Mouse (Mus musculus) embryo, embryonic 10.5 days (tissue): ENCODE measurements around the gene Abhd4.

Source experiments
- DNase-seq: peaks from one replicate; pipeline ENCODE4 v3.0.0-alpha.2; 2015; ENCODE audit warnings: low spot score

Abhd4 gene

DNA sequence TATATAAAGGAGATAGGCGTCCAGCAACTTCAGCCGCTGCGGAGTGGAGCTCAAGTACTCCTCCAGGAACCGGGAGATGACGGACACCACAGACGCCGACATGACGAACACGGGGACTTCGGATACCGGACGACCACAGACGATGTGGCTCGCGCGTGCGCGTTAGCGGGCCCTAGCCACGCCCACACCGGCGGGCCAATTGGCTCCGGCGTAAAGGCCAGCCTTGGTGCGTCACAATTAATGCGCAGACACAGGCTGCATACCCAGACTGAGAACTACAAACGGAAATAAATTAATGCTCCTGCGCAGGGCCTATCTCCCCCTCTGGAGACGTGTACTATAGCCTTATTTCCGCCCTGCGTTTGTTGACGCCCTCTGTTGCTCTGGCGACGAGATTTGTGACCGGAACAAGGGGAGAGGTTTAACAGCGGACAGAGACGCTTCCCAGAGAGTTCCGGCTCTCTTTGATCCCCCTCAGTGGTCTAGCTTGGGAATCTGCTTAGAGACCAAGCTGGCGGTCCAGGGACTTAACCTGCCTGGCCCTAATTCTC, at the start of gene Abhd4, which contains the start of gene Dad1:
TSS of gene Abhd4 (plus strand) at position 448 of the 551 bp plus-strand sequence.
TSS of gene Dad1 (minus strand) at position 364 of the 551 bp plus-strand sequence.
- peak; percentile 98 for DNase-seq

DNA sequence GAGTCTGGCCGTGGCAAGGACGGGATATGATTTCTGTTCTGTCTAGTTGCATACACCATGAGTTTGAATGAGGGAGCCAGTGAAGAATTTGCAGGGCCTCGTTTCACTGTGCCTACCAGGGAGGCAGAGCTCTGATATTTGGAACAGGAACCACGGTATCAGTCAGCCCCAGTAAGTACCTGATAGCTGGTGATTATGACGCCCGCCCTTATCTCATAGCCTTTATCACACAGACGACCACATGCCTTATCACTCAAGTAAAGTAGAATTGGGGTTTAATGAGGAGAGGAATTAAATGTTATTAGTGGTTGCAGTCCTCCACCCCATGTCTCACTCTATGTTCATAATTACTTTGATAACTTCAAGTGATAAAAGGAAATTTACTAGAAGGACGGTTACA, 49.7 kb upstream of the Abhd4 start:
- no peak for DNase-seq

DNA sequence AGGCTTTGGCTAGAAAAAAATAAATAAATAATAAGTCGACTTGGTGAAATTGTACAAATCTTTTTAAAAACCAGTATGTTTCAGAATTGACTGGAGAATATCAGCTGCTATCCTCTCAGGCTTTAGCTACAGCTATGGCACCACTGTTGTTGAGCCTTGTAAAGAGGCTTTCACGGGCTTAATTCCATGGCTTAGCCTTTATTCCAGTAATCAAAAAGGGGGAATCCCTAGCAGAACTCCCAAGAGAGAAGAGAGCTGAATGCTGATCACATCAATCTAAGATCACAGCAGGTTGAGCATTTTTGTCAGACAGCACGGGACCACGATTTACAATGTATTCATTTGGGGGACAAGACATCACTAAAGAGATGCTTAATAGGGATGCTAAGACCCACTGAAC, 49.2 kb upstream of the Abhd4 start:
- no peak for DNase-seq

DNA sequence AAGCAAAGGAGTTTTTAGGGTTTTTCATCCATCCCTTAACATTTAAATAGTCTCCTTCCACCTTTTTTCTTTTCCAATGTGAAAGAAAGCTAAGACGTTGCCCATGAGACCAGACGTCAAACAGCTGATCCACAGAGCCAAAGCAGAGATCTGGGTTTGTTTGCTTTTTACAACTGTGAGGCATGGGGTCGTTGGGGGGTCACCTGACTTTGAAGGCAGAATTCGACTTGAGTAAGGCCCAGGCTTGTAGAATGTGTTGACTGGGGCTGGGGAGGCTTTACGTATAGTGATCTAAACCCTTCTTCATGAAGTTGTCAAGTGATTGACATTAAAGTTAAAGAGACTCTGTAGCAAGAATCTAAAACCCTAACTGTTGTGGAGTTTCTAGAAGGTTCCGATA, 48.1 kb upstream of the Abhd4 start:
- DNase-seq = no peak

DNA sequence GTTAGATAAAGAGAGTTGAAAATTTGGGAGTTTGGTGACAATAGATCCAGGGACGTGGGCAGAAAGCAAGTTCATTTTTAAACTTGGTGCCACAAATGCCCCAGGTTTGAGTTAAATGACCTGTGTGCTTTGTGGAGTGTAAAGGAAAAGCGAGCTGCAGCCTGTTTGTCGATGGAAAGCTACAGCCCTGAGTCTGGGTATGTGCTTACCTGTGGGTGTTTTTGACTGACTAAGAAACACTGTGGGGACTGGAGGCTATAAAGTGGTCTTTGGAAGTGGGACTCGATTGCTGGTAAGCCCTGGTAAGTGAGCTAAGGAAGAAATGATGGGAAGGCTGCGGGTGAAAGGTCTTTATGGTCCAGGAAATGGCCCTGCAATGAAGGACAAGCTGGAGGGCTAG, 47.7 kb upstream of the Abhd4 start:
- DNase-seq = no peak

DNA sequence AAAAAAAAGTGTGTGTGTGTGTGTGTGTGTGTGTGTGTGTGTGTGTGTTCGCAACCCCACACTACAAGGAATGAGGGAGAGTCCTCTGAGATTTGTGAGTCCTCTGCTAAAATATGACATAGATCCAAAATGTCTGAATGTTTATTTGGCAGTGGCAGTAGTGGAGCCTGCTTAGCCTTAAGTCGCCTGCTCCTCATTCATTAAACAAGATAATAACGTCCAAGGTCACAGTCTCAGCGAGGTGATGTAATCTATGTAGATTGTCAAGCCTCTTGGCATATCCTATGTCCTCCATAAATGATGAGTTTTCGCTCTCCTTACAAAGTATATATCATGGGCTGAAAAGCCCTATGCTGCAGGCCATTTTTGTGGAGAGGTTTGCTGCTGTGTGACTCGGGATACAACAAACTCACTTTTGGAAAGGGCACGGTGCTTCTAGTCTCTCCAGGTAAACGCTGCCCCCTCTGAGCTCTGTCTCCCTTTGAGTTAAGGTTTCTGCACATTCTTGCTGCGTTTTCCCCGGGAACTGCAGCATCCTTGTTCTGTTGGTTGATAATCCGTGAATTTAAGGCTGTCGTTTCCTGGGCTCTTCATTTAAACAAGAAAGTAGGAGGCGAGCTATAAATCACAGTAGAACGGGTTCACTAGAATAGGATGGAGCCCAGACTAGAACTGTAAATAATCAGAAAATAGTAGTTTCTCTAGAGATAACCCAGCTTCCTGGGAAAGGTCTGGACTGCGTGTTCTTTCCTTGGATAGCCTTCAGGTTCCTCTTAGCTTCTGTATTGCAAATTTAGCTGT, 47.0 kb upstream of the Abhd4 start:
- no peak for DNase-seq

DNA sequence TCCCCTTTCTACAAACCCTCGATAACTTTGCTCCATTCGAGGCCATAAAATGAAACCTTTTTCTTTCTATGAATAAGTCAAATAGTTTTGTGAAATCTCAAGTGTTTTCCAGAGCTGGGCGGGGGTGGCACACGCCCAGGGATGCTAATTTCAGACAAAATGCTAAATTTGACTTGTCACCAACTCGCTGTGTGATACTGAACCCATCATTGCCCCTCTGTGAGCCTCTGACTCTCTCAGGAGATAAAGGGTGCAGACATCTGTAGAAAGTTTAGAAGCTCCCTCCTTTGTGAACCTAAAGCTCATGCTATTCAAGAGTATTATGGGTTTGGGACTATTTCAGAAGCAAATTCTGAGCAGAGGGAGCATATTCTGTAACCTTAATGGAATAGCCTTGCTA, 46.1 kb upstream of the Abhd4 start:
- DNase-seq = no peak

DNA sequence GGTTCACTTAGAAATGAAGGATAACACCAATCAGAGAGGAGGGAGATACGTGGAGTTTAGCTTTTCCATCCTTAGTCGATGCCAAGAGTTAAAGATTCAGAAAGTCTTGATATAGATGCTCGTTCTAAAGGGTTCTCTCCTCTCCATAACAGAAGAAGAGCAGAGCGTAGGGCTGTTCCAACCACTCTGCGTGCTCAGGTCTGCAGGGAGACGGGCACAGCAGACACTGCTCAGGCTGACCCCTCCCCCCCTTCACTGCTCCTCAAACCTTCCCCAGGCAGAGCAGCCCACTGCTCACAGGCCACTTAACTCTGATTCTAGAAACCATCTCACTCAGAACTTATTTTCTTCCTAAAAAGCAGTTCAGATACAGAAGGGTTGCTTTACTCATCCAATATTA, 45.2 kb upstream of the Abhd4 start:
- DNase-seq = no peak

DNA sequence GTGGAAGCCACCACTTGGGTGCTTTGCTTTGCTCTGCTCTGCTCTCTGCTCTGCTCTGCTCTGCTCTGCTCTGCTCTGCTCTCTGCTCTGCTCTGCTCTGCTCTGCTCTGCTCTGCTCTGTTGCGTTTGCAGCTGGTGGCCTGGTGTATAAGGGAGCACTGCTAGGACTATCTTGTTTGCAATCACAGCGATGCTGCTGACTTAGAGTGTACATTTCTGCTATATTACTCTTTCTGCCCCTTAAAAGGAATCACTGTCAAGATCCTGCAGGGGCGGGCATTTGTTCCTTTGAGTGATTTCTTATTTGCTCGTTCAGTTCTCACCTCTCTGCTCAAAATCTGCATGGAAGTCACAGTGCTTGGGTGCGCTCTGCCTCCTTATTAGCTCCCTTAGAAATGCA, 44.1 kb upstream of the Abhd4 start:
- DNase-seq = no peak

DNA sequence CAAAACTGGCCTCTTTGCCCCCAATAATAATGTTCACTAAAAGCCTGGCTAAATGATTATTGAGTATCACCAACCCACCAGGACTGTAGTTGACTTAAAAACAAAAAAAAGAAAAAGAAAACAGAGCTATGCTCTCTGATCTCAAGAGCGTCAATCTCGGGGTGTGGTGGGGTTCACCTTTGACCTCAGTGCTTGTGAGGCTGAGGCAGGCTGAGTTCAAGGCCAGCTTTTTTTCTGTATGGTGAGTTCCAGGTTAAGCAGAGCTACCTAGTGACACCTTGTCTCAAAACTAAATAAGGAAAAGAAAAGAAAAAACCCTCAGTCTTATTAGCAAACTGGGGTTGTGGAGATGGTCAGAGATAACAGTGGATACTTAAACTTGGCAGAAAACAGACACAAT, 43.6 kb upstream of the Abhd4 start:
- no peak for DNase-seq

DNA sequence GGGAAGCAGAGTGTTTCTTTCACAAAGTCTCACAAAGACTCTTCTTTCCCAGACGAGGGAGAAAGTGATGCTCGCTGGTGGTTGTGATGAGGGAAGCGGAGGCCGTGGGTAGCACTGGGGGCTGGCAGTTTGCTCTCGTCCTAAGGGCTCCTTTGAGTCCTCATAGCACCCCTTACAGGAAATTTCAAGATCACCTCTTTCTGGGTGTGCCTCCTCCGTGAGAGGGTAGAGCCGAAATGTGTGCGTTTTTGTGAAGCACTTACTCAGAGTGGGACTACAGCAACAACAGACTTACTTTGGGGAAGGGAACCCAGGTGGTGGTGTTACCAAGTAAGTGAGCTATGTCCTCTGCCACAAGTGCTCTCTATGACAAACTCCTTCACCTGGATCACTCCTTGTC, 42.8 kb upstream of the Abhd4 start:
- no peak for DNase-seq

DNA sequence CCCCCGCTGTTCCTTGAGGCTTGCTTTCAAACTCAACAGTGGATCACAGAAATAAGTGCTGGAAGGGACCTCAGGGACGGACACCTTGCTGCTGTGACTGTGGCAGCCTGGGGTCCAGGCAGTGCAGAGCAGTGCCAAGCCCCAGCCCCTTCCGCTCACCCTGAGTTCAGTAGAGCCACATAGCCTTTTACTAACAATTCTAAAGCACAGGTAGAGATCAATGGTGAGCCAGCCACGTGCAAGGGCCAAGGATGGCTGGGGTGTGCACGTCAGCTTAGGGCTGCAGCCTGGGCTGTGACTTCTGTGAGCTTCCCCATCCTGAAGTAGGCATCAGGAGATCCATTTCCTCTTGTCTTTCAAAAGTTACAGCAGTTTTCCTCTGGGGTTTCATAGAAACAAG, 42.2 kb upstream of the Abhd4 start:
- no peak for DNase-seq

DNA sequence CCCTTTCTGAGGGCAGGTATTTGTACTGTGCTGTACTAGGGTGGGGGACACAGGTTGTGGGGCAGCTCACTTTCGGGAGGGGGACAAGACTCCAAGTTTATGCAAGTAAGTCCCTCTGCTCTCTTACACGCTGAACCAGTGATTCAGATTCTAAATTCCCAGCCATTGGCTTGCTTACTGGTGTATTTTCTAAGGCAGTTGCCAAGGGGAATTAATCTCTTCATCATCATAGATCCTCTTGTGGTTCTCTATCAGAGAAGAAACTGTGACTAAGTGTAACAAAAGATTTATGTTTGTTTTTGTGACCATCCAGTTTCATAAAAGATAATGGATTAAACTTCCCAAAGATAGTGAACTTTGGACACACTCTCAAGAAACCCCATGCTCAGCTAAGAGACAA, 40.3 kb upstream of the Abhd4 start:
- no peak for DNase-seq

DNA sequence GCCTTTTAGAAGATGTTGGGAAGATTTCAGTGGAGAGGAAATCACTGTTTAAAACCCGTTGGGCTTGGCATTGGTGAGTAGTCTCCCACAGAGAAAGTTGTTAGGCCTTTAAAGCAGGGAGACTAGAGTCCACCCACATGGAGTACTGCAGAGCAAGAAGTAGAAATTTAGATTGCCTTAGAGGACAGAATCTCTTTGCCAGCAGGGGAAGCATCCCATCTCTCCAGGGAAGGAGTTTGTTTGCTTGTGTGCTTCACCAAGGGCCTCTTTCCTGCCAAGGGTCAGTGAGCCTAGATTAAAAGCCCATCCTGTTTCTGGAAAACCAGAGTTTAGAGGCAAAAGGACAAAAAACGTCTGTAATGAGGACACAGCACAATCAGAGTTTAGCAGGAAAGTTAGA, 39.5 kb upstream of the Abhd4 start:
- no peak for DNase-seq

DNA sequence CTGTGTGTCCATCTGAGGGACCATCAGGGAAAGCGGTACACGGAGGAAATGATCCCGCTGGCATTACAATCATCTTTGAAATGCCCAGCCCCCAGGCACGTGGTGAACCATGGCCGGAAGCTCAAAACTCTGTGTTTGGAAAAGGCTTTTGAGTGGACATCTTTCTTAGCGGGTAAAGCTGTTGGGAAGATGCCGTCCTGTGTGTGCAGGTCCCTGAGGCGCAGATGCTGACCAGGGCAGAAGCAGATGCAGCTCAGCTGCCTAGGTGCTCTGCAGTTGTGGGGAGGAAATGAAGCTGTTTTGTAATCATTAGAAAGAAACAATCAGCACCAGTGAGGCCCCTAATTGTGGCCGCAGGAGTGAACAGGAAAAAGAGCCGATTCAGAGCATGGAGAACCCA, 39.1 kb upstream of the Abhd4 start:
- DNase-seq = no peak

DNA sequence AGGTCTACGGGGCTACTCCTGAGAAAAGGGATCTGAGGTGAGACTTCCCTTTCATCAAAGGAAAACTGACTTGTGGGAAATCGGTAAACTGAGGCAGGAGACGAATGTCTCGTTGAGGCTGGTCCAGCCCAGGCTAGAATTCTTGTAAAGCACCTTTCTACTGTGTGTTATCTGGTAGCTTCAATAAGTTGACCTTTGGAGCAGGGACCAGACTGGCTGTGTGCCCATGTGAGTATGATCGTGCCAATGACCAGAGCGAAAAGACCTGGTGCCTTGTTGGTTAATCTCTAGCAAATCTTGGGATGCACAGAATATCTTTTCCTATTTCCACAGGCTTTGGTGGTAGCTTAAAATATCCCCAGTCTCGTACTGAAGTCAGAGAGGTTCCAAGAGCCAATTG, 37.9 kb upstream of the Abhd4 start:
- no peak for DNase-seq

DNA sequence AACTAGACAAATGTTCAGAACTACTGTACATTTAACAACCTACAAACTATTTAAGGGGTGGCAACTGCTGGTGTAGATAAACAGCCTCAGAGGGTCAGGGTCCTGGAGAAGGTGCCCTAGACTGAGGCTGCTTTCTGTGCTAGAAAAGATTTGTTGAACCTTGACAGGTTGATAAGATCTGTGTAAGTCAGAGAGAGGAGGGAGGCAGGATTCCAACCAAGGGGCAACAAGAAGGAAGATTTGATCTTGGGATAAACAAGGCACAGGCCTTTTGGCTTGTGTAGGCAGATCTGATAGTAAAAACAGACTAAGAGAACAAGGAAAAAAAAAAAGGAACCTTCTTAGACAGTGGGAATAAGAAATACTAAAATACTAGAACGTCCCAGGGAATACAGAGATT, 35.8 kb upstream of the Abhd4 start:
- no peak for DNase-seq

DNA sequence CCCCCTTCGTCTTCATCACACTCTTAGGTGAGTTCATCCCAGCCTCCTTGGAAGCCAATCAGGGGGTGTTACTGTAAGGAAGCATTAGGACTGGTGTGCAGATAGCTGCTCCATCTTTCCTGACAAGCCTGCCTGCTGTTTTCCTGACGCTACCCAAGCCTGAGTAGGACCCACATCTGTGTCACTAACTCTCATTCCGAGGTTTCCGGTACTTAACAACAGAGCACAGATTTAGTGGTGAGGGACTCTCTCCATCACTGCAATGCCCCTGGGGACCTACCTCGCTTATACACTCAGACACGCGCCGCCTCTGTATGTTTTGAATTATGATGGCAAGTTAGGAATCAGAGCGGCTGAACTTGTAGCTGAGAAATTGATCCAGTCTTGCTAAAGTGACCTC, 35.3 kb upstream of the Abhd4 start:
- DNase-seq = no peak

DNA sequence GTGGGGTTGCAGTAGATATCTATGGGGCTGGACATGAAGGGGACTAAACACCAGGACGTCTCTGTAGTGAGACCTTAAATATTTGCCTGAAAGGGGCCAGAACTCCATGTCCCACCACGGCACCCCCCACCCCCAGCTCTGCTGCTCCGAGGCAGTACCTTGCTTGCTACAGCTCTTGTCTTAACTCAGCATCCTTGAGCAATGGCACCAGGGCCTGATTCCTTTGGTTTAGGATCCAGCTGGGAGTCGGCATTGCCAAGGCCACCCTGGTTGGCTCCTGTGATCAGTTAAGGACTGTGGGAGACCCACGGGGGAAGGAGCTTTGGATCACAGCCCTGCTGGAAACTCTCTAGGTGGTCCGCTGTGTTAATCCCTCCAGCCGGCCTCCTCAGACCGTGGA, 34.7 kb upstream of the Abhd4 start:
- DNase-seq = no peak

DNA sequence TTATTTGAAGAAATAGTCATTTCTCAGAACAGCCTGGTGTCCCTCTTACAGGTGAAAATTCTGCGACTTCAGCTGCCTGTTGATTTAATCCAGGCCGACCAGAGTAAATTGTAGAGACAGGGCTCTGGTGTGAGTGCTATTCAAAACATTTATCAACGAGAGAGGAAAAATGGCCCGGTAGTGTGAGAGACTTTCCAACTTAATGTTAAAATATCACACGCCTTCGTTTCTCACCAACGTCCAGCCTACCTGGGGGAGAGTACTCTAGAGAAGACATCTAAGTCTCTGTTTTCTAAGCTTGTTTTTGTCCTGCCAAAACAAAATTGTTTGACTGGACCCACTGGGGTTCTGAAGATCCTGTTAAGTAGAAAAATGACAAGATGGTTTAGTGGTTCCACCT, 34.1 kb upstream of the Abhd4 start:
- no peak for DNase-seq

DNA sequence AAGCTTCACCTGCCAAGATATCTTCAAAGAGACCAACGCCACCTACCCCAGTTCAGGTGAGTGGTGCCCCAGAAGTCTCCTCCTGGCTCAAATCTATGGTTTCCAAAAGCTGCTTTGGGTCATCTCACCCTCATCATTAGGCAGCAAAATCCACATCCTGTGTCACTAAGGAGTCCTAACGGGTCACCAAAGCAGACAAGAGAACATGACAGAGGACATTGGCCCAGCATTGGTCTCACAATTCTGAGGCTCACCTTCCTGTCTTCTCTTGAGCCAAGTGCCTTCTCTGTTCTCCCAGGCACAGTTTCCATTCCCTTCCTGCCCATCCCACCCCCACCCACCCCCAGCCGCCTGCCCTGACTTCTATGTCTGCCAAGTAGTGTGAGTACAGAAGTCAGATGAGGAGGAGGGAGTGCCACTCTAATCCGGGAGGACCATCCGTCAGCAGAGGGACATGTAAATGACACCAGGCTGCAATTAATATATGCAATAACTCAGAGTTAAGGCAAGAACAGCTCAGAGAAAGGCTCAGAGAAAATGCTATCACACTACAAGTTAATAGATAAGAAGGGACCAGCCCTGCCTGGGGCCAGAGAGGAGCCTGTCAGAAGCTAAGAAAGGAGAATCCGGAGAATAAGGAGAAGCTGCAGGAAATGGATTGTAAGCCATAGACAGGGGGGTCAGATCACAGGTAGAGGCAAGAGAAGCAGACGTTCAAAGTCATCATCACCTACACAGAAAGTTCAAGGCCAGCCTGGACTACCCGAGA, 33.1 kb upstream of the Abhd4 start:
- no peak for DNase-seq

DNA sequence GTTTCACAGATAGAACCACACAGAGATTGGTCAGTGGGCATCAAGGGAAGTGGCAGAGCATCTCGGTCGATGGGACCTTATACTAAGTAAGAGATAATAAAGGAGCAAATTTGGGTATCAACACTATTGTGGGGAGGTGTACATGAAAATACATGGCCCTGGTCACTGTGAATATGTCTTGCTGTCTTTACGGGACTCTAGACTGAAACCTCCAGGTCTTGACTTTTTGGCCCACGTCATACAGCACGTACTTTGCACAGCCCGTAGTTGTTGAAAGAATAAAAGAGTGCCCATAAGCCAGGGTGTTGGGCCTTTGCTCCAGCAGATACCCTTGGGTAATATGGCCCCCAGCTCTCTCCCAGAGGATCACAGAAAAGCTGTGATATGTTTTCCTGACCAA, 32.3 kb upstream of the Abhd4 start:
- DNase-seq = no peak

DNA sequence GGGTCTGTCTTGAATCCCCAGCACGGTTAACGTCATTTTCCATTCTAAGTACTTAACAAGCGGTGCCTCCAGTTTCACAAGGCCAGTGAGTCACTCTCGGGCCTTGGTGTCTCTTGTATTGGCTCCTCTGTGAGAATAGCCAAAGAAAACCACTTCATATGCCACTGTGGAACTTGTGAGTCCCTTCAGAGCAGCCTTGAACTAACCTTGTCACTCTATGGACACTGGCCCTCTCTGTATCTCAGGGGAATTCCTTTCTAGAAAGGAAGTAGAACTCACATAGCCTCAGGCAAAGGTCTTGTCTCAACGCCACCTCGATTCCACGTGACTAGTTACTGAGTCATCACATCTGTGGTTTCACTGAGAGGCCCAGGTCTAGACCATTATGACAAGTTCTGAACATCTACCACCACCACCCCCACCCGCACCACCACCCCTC, 31.7 kb upstream of the Abhd4 start:
- no peak for DNase-seq
